Mouse (Mus musculus): ENCODE results near the gene Rnf2. TPM values are rescaled to one million over a fixed set of nuclear protein-coding genes. Genes with fewer than 3 reads are reported as not detected.
A peak's percentile ranks its signal among the peaks of the same experiment; 100 is the strongest.

Rnf2 gene
- polyA plus RNA-seq, 1 experiment from 2014 or later, result 80.5 TPM

DNA sequence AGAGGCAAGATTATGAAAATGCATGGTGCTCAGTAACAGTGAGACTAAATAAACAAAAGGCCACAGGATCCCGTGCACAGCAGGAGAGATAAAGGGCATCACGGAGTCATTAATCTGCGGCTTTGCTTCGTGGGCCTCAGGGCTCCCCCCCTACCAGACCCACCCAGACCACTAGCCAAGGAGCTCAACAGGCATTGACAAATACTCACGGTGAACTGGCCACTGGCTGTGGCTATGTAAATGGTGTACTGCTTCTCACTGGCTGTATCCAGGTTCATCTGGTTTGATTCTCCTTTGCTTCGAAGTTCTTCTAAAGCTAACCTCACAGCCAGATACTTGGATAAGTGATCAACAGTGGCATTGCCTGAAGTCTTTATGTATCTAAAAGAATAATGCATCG, 29.3 kb downstream of the Rnf2 start:
- Histone ChIP-seq H3K9me3 (replicated peaks; ENCODE audit: control insufficient read depth, low read length) (no peaks in the 10 kb centered on the region), H3K4me2 (no peak overlapping the region), H3K4me3 (ENCODE audit: low read depth, low read length) (no peak overlapping the region), H3K27me3 (ENCODE audit: control insufficient read depth, insufficient read depth, low read length) (no peaks in the 10 kb centered on the region), H3K4me1 (ENCODE audit: control insufficient read depth, insufficient read depth, low read length) (no peaks in the 10 kb centered on the region), H3K9ac (ENCODE audit: low read depth, low read length) (no peak overlapping the region), H3K36me3 (ENCODE audit: control insufficient read depth, insufficient read depth, low read length) (peaks cover 36% of the 10 kb centered on the region), H3K27ac (ENCODE audit: low read depth, low read length) (no peak overlapping the region)
- WGBS (ENCODE audit: insufficient replicate concordance), result 71% methylated on average over 7 of the region's 7 CpGs
- ATAC-seq (replicated peaks; ENCODE audit: insufficient number of reproducible peaks, low FRiP score, low TSS enrichment), result no peak

DNA sequence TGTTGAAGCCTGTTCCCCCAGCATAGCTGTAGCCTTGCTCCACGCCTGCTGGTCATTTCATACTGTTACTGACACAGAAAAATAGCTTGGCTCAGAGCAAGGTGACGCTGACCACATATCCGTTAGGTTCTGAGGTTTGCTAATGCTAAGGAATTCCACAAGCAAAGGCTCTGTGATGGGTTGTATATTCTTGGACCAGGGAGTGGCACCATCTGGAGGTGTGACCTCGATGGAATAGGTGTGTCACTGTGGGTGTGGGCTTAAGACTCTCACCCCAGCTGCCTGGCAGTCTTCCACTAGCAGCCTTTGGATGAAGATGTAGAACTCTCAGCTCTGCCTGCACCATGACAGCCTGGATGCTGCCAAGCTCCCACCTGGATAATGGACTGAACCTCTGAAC, 34.2 kb downstream of the Rnf2 start:
- Histone ChIP-seq H3K4me2 (no peak overlapping the region), H3K27ac (ENCODE audit: low read depth, low read length) (no peak overlapping the region), H3K27me3 (ENCODE audit: control insufficient read depth, insufficient read depth, low read length) (no peaks in the 10 kb centered on the region), H3K4me1 (ENCODE audit: control insufficient read depth, insufficient read depth, low read length) (peaks cover 3% of the 10 kb centered on the region; the same call in 1 of the 2 replicates), H3K4me3 (ENCODE audit: low read depth, low read length) (no peak overlapping the region), H3K9me3 (replicated peaks; ENCODE audit: control insufficient read depth, low read length) (no peaks in the 10 kb centered on the region), H3K9ac (ENCODE audit: low read depth, low read length) (no peak overlapping the region), H3K36me3 (ENCODE audit: control insufficient read depth, insufficient read depth, low read length) (peaks cover 10% of the 10 kb centered on the region)
- ATAC-seq (replicated peaks; ENCODE audit: insufficient number of reproducible peaks, low FRiP score, low TSS enrichment), result no peak
- WGBS (ENCODE audit: insufficient replicate concordance), result 84% methylated on average over 4 of the region's 4 CpGs

DNA sequence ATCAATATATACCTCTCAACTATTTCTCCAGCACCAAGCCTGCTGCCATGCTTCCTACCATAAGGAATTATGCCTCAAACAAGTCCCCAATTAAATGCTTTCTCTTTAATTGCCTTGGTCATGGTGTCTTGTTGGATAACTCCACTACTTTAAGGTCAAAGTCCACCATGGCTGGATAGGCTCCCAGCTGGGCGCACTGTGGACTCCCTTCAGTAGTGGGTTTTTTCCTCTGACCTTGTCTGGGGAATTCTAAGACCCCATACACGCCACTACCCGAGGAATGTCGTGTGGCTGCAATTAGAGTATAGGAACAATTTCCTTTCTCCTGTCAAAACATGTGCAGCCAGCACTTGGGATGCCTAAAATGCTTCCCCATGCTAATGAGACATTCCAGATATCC, 35.8 kb downstream of the Rnf2 start:
- Histone ChIP-seq H3K4me2 (no peak overlapping the region), H3K9me3 (replicated peaks; ENCODE audit: control insufficient read depth, low read length) (no peaks in the 10 kb centered on the region), H3K27ac (ENCODE audit: low read depth, low read length) (no peak overlapping the region), H3K4me1 (ENCODE audit: control insufficient read depth, insufficient read depth, low read length) (peaks cover 3% of the 10 kb centered on the region; the same call in 1 of the 2 replicates), H3K9ac (ENCODE audit: low read depth, low read length) (no peak overlapping the region), H3K27me3 (ENCODE audit: control insufficient read depth, insufficient read depth, low read length) (no peaks in the 10 kb centered on the region), H3K4me3 (ENCODE audit: low read depth, low read length) (no peak overlapping the region), H3K36me3 (ENCODE audit: control insufficient read depth, insufficient read depth, low read length) (peaks cover 8% of the 10 kb centered on the region; the same call in 1 of the 2 replicates)
- WGBS (ENCODE audit: insufficient replicate concordance), result 42% methylated on average over 4 of the region's 4 CpGs
- no peak for ATAC-seq (replicated peaks; ENCODE audit: insufficient number of reproducible peaks, low FRiP score, low TSS enrichment)

DNA sequence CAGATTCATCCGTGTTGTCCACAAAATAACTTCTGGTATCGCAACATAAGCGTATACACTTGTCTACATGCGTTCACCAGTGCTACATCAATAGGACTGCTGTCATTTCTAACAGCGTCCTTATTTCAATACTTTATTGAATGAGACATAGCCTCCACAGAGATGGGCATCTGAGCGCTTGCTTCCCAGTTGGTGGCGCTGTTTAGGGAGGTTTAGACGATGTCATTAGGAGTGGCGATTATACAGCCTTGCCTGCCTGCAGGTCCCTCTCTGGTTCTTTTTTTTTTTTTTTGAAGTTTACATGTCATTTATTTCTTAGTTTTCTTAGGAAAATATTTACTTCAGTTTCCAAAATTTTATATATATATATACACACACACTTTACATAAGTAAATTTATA, 39.5 kb downstream of the Rnf2 start:
- no peak overlapping the region for H3K9ac ChIP-seq (ENCODE audit: low read depth, low read length)
- H3K4me3 ChIP-seq (ENCODE audit: low read depth, low read length), result no peak overlapping the region
- ATAC-seq (replicated peaks; ENCODE audit: insufficient number of reproducible peaks, low FRiP score, low TSS enrichment), result no peak
- H3K27ac ChIP-seq (ENCODE audit: low read depth, low read length), result no peak overlapping the region
- H3K4me1 ChIP-seq (ENCODE audit: control insufficient read depth, insufficient read depth, low read length), result peaks cover 3% of the 10 kb centered on the region; the same call in 1 of the 2 replicates
- H3K9me3 ChIP-seq (replicated peaks; ENCODE audit: control insufficient read depth, low read length), result no peaks in the 10 kb centered on the region
- no peaks in the 10 kb centered on the region for H3K27me3 ChIP-seq (ENCODE audit: control insufficient read depth, insufficient read depth, low read length)
- peaks cover 8% of the 10 kb centered on the region; the same call in 1 of the 2 replicates for H3K36me3 ChIP-seq (ENCODE audit: control insufficient read depth, insufficient read depth, low read length)
- no peak overlapping the region for H3K4me2 ChIP-seq
- WGBS (ENCODE audit: insufficient replicate concordance), result 78% methylated on average over 9 of the region's 9 CpGs

DNA sequence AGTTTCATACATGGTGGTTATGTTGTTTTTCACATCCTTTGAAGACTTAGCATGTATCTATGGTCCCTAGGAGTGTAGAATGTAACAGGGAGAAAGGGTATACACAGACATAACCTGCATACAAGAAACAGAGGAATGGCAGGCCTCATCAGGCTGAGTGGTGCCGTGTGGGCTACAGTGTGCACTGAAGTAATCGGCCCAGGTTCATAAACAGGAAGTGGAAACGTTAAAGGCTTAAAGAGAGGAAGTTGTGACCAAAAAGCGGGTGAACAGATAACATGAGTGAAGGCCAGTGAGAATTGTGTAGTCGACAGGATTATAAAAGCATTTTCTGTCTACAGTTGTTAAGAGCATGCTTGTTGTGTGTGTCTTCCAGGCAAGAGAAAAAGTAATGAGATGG, 43.7 kb downstream of the Rnf2 start:
- Histone ChIP-seq H3K4me1 (ENCODE audit: control insufficient read depth, insufficient read depth, low read length) (no peaks in the 10 kb centered on the region), H3K27ac (ENCODE audit: low read depth, low read length) (no peak overlapping the region), H3K4me2 (no peak overlapping the region), H3K36me3 (ENCODE audit: control insufficient read depth, insufficient read depth, low read length) (peaks cover 28% of the 10 kb centered on the region), H3K4me3 (ENCODE audit: low read depth, low read length) (no peak overlapping the region), H3K9me3 (replicated peaks; ENCODE audit: control insufficient read depth, low read length) (no peaks in the 10 kb centered on the region), H3K27me3 (ENCODE audit: control insufficient read depth, insufficient read depth, low read length) (no peaks in the 10 kb centered on the region), H3K9ac (ENCODE audit: low read depth, low read length) (no peak overlapping the region)
- 65% methylated on average over 5 of the region's 5 CpGs for WGBS (ENCODE audit: insufficient replicate concordance)
- ATAC-seq (replicated peaks; ENCODE audit: insufficient number of reproducible peaks, low FRiP score, low TSS enrichment), result no peak

DNA sequence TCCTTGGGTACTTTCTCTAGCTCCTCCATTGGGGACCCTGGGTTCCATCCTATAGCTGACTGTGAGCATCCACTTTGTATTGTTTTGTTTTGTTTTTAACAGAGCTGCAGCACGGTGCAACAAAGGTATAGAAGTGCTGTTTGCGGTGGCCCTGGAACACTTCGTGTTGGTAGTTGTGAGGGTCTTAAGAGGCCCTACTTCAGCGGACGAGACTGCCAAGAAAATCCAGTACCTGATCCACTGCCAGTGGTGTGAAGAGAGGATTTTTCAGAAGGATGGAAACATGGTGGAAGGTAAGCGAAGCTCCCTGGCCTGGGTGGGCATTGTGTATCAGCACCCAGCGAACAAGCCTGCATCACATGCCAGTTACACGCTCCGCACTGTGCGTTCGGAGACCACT, 48.8 kb downstream of the Rnf2 start:
- Histone ChIP-seq H3K4me1 (ENCODE audit: control insufficient read depth, insufficient read depth, low read length) (no peaks in the 10 kb centered on the region), H3K9ac (ENCODE audit: low read depth, low read length) (no peak overlapping the region), H3K4me3 (ENCODE audit: low read depth, low read length) (no peak overlapping the region), H3K4me2 (no peak overlapping the region), H3K36me3 (ENCODE audit: control insufficient read depth, insufficient read depth, low read length) (peaks cover 43% of the 10 kb centered on the region), H3K27ac (ENCODE audit: low read depth, low read length) (no peak overlapping the region), H3K27me3 (ENCODE audit: control insufficient read depth, insufficient read depth, low read length) (no peaks in the 10 kb centered on the region), H3K9me3 (replicated peaks; ENCODE audit: control insufficient read depth, low read length) (no peaks in the 10 kb centered on the region)
- WGBS (ENCODE audit: insufficient replicate concordance), result 95% methylated on average over 11 of the region's 11 CpGs
- no peak for ATAC-seq (replicated peaks; ENCODE audit: insufficient number of reproducible peaks, low FRiP score, low TSS enrichment)

DNA sequence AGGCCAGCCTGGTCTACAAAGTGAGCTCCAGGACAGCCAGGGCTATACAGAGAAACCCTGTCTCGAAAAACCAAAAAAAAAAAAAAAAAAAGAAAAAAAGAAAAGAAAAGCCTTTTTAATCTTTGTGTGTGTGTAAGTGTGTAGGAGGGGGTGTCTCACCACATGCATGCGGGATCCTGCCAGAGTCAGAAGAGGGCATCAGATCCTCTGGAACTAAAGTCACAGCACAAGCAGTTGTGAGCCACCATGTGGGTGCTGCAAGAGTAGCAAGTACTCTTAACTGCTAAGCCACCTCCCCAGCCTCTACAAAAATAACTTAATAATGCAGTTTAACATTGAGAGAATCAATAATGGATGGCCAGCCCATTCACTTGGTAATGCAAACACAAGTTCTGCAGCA, 49.9 kb downstream of the Rnf2 start:
- Histone ChIP-seq H3K36me3 (ENCODE audit: control insufficient read depth, insufficient read depth, low read length) (peaks cover 41% of the 10 kb centered on the region), H3K9ac (ENCODE audit: low read depth, low read length) (no peak overlapping the region), H3K4me3 (ENCODE audit: low read depth, low read length) (no peak overlapping the region), H3K4me2 (no peak overlapping the region), H3K27ac (ENCODE audit: low read depth, low read length) (no peak overlapping the region), H3K27me3 (ENCODE audit: control insufficient read depth, insufficient read depth, low read length) (no peaks in the 10 kb centered on the region), H3K9me3 (replicated peaks; ENCODE audit: control insufficient read depth, low read length) (no peaks in the 10 kb centered on the region), H3K4me1 (ENCODE audit: control insufficient read depth, insufficient read depth, low read length) (no peaks in the 10 kb centered on the region)
- ATAC-seq (replicated peaks; ENCODE audit: insufficient number of reproducible peaks, low FRiP score, low TSS enrichment), result no peak
- WGBS (ENCODE audit: insufficient replicate concordance), result 90% methylated on average over 1 of the region's 2 CpGs

DNA sequence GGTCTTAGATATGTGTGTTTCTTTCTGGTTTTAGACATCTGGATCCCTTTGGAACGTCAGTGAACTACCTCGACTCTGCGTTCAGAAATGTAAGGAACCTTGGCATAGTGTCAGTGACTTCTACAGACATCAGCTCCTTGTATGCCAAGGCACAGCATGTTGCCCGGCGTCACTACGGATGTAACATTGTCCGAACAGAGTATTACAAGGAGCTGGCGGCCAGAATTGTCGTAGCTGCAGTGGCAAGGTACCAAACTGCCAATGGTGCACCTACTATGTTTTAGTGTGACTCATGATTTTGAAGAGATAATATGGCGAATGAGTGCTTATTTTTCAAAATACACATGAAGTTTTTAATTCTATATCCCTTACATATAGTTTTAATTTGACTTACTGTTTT, 50.9 kb downstream of the Rnf2 start:
- no peaks in the 10 kb centered on the region for H3K4me1 ChIP-seq (ENCODE audit: control insufficient read depth, insufficient read depth, low read length)
- peaks cover 50% of the 10 kb centered on the region for H3K36me3 ChIP-seq (ENCODE audit: control insufficient read depth, insufficient read depth, low read length)
- no peak overlapping the region for H3K9ac ChIP-seq (ENCODE audit: low read depth, low read length)
- 95% methylated on average over 10 of the region's 10 CpGs for WGBS (ENCODE audit: insufficient replicate concordance)
- no peak for ATAC-seq (replicated peaks; ENCODE audit: insufficient number of reproducible peaks, low FRiP score, low TSS enrichment)
- H3K4me2 ChIP-seq, result no peak overlapping the region
- H3K27me3 ChIP-seq (ENCODE audit: control insufficient read depth, insufficient read depth, low read length), result no peaks in the 10 kb centered on the region
- no peak overlapping the region for H3K27ac ChIP-seq (ENCODE audit: low read depth, low read length)
- no peak overlapping the region for H3K4me3 ChIP-seq (ENCODE audit: low read depth, low read length)
- no peaks in the 10 kb centered on the region for H3K9me3 ChIP-seq (replicated peaks; ENCODE audit: control insufficient read depth, low read length)

DNA sequence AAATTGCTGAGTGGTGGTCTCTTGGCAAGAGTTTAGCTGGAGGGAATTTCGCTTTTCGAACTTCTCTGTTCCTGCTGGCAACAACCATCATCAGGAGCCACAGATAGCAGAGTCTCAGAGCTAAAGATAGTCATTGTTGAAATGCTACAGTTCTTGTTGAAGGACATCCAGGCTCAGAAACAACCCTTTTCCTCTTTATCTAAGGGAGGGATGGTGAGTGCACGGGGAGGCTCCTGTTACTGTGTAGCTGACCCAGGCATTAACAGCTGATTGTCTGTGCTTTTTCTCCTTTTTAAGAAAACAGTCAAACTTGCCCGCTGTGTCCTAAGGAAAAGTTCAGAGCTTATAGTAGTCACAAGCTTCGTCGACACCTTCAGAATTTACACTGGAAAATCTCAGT, 65.3 kb downstream of the Rnf2 start:
- Histone ChIP-seq H3K4me1 (ENCODE audit: control insufficient read depth, insufficient read depth, low read length) (peaks cover 6% of the 10 kb centered on the region), H3K4me2 (no peak overlapping the region), H3K27me3 (ENCODE audit: control insufficient read depth, insufficient read depth, low read length) (no peaks in the 10 kb centered on the region), H3K27ac (ENCODE audit: low read depth, low read length) (peak overlapping the region; percentile 24), H3K9ac (ENCODE audit: low read depth, low read length) (0 out of 2 replicates have a peak overlapping the region, but pooled peaks have one; percentile 22), H3K9me3 (replicated peaks; ENCODE audit: control insufficient read depth, low read length) (no peaks in the 10 kb centered on the region), H3K4me3 (ENCODE audit: low read depth, low read length) (no peak overlapping the region), H3K36me3 (ENCODE audit: control insufficient read depth, insufficient read depth, low read length) (peaks cover 21% of the 10 kb centered on the region)
- 54% methylated on average over 6 of the region's 6 CpGs for WGBS (ENCODE audit: insufficient replicate concordance)
- ATAC-seq (replicated peaks; ENCODE audit: insufficient number of reproducible peaks, low FRiP score, low TSS enrichment), result no peak

Data from heart, embryonic 11.5 days (tissue).